Mouse (Mus musculus) small intestine, adult 2 months (tissue): ENCODE measurements around the gene Mrvi1. TPM values are rescaled to one million over a fixed set of nuclear protein-coding genes. Genes with fewer than 3 reads are reported as not detected.

Experiments
- H3K27ac ChIP-seq: fragments of 200-500 bp; 2 replicates; pipeline ENCODE4 v1.5.1; 2012; ENCODE audit warnings: low read depth, low read length, control low read depth, inconsistent platforms; ENCODE audit not compliant: insufficient read depth
- H3K27me3 ChIP-seq: fragments of 200-500 bp; 2 replicates; pipeline ENCODE4 v1.6.1; 2012; ENCODE audit warnings: mild to moderate bottlenecking, moderate library complexity, low read length, inconsistent platforms; ENCODE audit not compliant: control insufficient read depth, insufficient read depth
- H3K36me3 ChIP-seq: fragments of 200-500 bp; 2 replicates; pipeline ENCODE4 v1.6.1; 2012; ENCODE audit warnings: mild to moderate bottlenecking, low read length, control low read depth, inconsistent platforms; ENCODE audit not compliant: control insufficient read depth, insufficient read depth
- H3K4me1 ChIP-seq: fragments of 200-500 bp; 2 replicates; pipeline ENCODE4 v1.6.1; 2012; ENCODE audit warnings: low read length, inconsistent platforms, mixed read lengths; ENCODE audit not compliant: control insufficient read depth, insufficient read depth, insufficient read length
- H3K4me3 ChIP-seq: fragments of 200-500 bp; 2 replicates; pipeline ENCODE4 v1.5.1; 2012; ENCODE audit warnings: low read depth, mild to moderate bottlenecking, control low read depth, inconsistent platforms, low read length, moderate library complexity
- CTCF ChIP-seq: fragments of 200-500 bp; IDR thresholded peaks from 2 replicates; pipeline ENCODE4 v1.5.1; 2012; ENCODE audit warnings: low read depth, mild to moderate bottlenecking, control low read depth, inconsistent platforms, low read length, moderate library complexity, mixed read lengths; ENCODE audit not compliant: insufficient replicate concordance, insufficient read length; ENCODE audit errors: extremely low read depth
- POLR2A ChIP-seq: fragments of 200-500 bp; IDR thresholded peaks from 2 replicates; pipeline ENCODE4 v1.6.1; 2012; ENCODE audit warnings: low read depth, mild to moderate bottlenecking, control low read depth, inconsistent platforms, low read length, moderate library complexity
- WGBS: fragments of 180-500 bp; shearing (Covaris S2); methylation state at CpG from one replicate; pipeline ENCODE4 v1.1.7; 2018; 5-methylcytosine and 5-hydroxymethylcytosine counted together
- polyA plus RNA-seq: library from polyadenylated mRNA; depleted of rRNA; stranded (reverse); fragments of >200 nt; gene quantifications from 2 replicates; pipeline ENCODE4 v1.2.3, GENCODE M21; 2012

Mrvi1 gene
- polyA plus RNA-seq, 1 experiment, result 14.8 TPM

DNA sequence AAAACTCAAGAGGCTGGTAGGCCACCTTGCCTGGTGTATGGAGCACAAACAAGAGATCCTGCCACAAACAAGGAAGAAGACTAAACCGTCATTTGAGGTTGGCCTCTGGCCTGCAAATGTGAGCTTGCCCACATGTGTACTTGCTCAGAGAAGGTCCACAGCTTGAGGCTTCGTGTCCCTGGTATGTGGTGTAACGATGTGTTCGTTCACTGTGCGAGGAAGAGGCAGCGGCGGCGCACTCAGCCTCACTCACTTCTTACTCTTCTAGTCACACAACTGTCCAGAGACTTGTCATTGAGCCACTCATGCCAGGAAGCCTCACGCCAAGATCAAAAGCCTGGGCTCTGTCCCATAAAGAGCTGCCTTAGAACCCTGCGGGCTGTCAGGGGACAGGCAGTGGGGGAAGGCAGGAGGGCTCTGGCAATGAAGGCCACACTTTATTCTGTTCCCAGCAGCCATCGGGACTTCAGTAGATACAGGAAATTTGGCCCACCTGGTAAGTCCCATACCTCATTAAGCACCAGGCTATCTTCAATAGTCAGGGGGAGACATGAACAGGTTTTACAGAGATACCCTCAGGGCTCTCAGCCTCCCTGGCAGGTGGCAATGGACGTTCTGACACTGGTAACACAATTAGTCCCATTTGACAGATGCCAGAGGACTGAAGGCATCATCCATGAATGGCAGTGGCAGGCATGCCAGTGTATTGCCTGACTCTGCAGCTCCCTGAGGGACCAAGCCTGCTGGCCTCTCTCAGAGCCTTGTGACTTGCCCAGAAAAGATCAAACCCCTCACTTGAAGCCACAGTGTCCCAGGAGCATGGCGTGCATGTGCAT, 32.3 kb downstream of the Mrvi1 start:
- 83% methylated on average over 13 of the region's 13 CpGs for WGBS
- H3K36me3 ChIP-seq, result no peaks in the 10 kb centered on the region
- no peak for TF ChIP-seq CTCF
- TF ChIP-seq POLR2A, result no peak
- no peak overlapping the region for H3K27ac ChIP-seq
- no peaks in the 10 kb centered on the region for H3K4me1 ChIP-seq
- no peaks in the 10 kb centered on the region for H3K27me3 ChIP-seq
- H3K4me3 ChIP-seq, result no peak overlapping the region

DNA sequence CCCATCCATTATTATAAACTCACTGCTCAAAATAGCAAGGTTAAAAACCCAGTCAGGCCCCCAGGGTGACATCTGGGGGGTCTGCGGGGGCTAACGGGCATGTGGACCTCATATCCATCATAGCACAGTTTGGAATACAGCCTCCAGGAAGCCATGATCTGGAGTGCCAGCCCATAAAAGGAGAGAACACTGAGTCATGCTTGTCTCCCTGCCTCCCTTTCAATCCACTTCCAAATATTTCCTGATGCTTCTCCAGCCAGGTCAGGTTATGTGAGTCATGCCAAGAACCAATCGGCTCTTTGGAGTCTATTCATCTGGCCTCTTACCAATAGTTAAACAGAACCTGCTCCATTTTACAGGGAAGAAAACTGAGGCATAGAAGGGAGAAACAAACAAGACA, 33.7 kb downstream of the Mrvi1 start:
- H3K27ac ChIP-seq, result no peak overlapping the region
- no peaks in the 10 kb centered on the region for H3K27me3 ChIP-seq
- H3K4me3 ChIP-seq, result no peak overlapping the region
- H3K4me1 ChIP-seq, result no peaks in the 10 kb centered on the region
- TF ChIP-seq CTCF, result no peak
- no peak for TF ChIP-seq POLR2A
- no peaks in the 10 kb centered on the region for H3K36me3 ChIP-seq
- 64% methylated on average over 3 of the region's 3 CpGs for WGBS

DNA sequence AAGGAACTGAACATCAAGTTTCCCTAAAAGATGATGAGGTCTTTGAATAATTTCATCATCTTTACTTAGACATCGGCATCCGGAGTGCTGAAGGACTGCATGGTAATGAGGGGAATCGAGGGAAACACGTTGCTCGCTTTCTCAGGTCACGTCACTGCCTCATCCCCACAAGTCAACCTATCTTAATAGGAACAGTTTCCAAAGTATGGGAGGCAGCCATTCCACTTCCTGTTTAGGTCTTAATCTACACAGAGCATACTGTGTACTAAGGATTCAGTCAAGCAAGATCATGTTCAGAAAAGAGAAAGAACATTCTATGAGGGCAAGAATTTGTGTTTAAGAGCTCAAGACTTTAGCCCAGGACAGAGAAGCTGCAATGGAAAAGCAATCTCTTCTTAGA, 34.6 kb downstream of the Mrvi1 start:
- Histone ChIP-seq H3K36me3 (no peaks in the 10 kb centered on the region), H3K27ac (no peak overlapping the region), H3K4me3 (no peak overlapping the region), H3K4me1 (no peaks in the 10 kb centered on the region), H3K27me3 (no peaks in the 10 kb centered on the region)
- TF ChIP-seq CTCF, result no peak
- no peak for TF ChIP-seq POLR2A
- WGBS, result 91% methylated on average over 6 of the region's 6 CpGs

DNA sequence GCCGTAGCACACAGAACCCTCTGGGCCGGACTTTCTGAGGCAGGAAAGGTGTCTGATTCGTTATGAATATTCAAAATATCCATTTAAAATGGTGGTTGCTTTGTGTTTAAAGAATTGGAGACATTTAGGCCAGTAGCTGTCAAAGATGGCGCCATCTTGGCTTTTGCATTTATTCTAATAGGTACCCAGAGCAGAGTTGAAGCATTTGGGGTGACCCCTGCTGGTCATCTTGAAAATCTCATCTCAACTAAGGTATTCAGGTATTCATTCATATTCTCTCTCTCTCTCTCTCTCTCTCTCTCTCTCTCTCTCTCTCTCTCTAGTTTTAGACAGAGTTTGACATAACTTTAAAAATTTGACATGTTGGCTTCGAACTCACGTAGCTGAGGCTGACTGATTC, 35.5 kb downstream of the Mrvi1 start:
- no peak overlapping the region for H3K27ac ChIP-seq
- 78% methylated on average over 6 of the region's 6 CpGs for WGBS
- no peaks in the 10 kb centered on the region for H3K36me3 ChIP-seq
- TF ChIP-seq POLR2A (no peak), CTCF (no peak)
- H3K4me3 ChIP-seq, result no peak overlapping the region
- H3K4me1 ChIP-seq, result peaks cover 7% of the 10 kb centered on the region; the same call in 1 of the 2 replicates
- H3K27me3 ChIP-seq, result no peaks in the 10 kb centered on the region

DNA sequence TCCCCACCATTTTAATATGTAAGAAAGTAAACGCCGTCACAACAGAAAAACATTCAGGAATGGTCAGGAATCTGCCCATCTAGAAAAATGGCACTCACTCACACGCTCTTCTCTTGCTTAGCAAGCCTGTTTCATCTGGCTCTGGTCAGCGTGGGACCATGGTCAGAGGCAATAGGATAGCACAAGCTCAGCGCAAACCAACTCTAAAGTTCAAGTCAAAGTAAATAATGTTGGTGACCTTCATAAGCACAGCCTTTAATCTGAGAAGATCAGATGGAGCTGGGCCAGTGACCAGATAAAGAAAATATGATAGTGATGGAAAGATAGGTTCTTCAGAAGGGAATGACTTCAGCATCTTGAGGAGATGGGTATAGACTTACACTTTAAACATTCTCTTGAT, 37.9 kb downstream of the Mrvi1 start:
- Histone ChIP-seq H3K36me3 (no peaks in the 10 kb centered on the region), H3K27me3 (no peaks in the 10 kb centered on the region), H3K27ac (no peak overlapping the region), H3K4me1 (peaks cover 15% of the 10 kb centered on the region; the same call in 1 of the 2 replicates), H3K4me3 (no peak overlapping the region)
- TF ChIP-seq CTCF, result no peak
- no peak for TF ChIP-seq POLR2A
- WGBS, result 94% methylated on average over 5 of the region's 5 CpGs

DNA sequence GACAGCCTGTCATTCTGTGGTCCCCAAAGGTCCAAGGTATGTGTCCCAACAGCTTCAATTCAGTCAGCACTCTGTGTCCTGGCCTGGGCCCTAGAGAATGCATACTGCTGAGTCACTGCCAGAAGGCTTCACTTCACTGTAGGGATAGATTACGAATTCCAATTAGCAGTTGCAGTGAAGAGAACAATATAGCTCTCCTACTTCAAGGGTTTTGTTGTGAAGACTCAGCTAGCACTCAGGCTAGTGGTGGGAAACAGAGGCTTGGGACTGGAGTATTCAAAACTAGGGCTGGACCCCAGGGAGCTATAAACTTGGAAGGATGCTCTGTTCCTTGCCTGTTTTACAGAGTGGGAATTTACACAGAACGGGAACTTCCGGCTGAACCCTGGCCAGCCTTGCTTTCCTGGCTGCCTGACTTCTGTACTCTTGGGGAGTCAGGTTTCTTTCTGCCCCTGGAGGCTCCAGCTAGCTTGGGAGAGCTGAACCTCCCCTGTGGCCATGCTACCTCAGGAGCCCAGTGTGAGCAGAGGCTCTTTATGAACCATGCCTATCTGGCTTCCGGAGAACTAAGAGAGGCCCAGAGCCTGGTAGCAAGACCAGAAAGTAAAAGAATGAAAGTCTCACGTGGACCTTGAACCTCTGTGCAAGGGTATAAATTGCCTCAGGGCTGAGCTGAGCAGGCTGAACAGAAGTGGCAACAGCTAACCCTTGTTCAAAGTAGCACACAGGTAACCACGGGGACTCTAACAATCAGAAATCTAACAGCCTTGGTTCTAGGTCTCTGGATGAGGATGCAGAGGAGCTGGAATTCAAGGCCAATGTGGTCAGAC, 40.3 kb downstream of the Mrvi1 start:
- Histone ChIP-seq H3K27ac (peak overlapping the region; percentile 42), H3K4me3 (no peak overlapping the region), H3K4me1 (peaks cover 15% of the 10 kb centered on the region; the same call in 1 of the 2 replicates), H3K27me3 (no peaks in the 10 kb centered on the region), H3K36me3 (no peaks in the 10 kb centered on the region)
- no peak for TF ChIP-seq CTCF
- TF ChIP-seq POLR2A, result no peak
- 22% methylated on average over 6 of the region's 6 CpGs for WGBS

DNA sequence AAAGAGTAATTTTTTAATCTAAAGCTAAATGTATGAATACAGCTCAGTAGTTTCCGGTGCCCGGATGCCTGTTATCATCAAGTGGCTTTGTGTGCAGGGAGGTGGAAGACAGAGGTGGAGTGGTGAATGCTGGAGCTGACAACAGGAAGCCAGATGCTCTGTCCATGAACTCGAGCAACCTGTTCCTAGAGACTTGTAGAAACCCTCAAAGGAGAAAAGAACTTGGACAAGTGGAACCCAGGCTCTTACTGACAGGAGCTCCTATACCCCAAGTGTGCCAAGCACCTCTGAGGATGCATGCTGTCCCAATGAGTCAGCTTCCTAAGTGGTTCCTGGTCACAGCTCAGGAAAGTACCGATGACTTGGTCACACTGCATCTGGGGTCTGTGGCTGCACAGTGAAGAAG, 41.1 kb downstream of the Mrvi1 start:
- WGBS, result 63% methylated on average over 4 of the region's 4 CpGs
- no peaks in the 10 kb centered on the region for H3K36me3 ChIP-seq
- H3K4me1 ChIP-seq, result peaks cover 15% of the 10 kb centered on the region; the same call in 1 of the 2 replicates
- H3K27me3 ChIP-seq, result no peaks in the 10 kb centered on the region
- no peak overlapping the region for H3K4me3 ChIP-seq
- no peak for TF ChIP-seq POLR2A
- TF ChIP-seq CTCF, result no peak
- peak overlapping the region; percentile 42 for H3K27ac ChIP-seq
